Mouse (Mus musculus): ENCODE measurements around the gene Ttll5.

Gene Ttll5

DNA sequence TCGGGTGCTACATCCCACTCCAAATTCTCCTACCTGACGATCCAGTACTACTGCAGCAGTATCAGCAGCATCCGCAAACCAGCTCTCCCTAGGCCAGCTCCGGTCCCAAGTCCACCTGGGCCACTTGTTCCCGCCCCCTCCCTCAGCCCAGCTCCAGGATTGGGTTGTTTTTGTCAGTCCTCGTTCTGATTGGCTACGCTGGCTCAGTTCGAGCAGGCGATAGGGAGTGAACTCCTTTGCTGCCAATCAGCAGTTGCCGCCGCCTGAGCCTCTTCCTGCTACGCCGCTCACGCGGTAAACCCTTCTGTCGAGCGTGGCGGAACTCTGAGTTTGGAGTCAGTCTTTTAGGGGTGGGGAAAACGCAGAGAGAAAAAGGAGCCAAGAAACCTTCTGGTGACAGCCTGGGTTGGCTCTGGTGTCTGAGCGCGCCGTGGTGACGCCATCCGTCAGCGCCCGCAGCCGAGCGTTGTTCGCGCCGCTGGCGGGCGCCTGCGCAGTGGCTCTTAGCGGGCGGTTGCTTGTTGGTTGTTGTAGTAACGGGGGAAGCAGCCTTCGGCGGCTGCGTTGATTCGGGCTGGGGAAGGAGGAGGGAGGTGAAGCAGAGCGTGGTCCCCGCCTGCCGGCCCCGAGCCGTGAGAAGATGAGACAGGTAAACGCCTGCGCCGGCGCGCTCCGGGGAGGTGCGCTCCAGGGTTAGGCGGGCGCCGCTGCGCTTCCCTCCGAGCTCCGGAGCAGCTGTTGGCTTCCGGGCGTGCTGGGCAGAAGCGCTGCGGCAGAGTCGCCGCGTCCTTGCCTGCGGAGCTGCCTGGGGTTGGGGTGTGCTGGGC lies at the start of gene Ttll5, which contains the start of gene Erg28:
Gene Ttll5, plus strand, starts transcription at position 222 of the 827 bp plus-strand sequence.
Gene Erg28, minus strand, starts transcription at position 113 of the 827 bp plus-strand sequence.
- peak; percentile 93 for DNase-seq (ENCODE audit: low read depth, low spot score)

GRCm38 (mm10) chr12:85778962-85779361 lies 45.5 kb upstream of the Ttll5 start:
- DNase-seq (ENCODE audit: low read depth, low spot score), result no peak

DNA sequence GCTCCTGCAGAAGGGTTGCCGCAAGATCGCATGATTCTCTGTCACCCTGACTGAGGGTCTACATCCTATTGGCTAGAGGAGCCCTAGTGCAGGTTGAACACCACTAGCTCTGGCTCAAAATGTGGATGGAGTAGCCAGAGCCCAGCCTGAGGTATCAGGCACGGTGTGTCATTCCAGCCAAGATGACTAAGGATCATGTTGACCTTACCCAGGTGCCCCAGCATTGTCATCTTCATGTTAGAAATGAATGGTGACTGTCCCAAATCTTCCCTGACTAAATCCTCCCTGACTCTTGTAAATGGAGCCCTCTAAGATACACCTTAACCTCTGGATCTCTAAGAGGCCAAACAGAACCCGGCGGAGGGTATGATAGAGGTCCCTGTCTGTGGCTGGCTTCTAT lies 44.8 kb upstream of the Ttll5 start:
- DNase-seq (ENCODE audit: low read depth, low spot score), result no peak

DNA sequence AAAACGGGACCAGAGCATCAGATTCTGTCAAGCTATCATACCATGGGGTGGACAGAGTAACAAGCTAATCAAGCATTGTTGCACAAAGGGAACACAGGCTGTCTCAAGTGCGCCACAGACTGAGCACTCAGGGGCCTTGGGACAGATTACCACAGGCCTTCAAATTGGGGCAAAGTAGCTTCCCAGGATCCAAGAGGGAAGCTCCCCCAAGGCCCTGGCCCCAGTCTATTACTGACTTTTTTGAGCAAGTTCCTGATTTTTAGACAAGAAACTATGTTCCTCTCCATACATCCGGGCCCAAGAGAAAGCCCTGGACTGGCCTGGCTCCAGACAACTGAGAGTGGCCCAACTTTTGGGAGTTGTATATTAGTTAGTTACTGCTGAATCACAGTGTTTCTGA lies 42.9 kb upstream of the Ttll5 start:
- DNase-seq (ENCODE audit: low read depth, low spot score), result no peak

DNA sequence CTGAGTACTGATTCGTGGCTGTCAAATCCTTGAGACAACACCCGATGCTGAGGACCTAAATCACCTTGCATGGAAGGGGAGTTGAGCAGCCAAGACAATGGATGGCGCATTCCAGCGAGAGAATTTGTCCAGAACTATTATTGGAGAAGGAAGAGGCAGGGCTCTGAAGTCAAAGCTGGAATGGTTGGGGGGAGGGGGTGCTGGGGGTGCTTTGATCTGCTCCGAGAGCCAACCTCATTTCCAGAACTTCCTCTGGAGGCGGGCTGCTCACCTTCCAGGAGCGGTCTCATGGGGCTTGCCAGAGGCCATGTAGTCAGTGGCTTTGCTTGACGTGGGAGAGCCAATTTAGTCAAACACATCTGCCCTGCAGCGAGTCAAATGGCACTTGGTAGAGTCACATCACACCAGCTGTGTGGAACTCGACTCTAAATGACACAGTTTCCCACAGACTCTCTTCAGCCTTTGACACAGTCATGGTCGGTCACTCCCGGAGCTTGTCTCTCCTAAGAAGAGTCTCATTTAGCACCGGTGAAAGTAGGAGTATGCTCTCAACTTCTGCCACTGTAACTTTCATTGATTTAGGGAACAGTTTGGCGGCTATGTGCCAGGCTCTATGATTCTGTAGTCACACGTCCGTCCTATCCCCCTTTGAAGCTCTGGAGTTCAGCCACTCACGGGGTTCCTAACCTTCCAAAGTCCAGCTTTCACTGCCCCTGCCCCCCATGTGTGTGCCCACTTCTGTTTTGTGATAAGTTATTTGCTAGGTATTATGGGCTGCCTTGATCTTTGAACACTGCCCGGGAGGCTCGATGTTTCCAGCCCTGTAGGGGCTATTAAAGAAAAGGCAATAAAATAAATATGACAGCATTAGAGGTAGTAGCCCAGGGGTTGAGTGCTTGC lies 39.3 kb upstream of the Ttll5 start:
- DNase-seq (ENCODE audit: low read depth, low spot score), result no peak

GRCm38 (mm10) chr12:85792158-85792557 lies 32.3 kb upstream of the Ttll5 start:
- DNase-seq (ENCODE audit: low read depth, low spot score), result no peak

- DNase-seq (ENCODE audit: low read depth, low spot score), result no peak
These were observed 31.6 kb upstream of the Ttll5 start for GRCm38 (mm10) chr12:85792821-85793346.

DNA sequence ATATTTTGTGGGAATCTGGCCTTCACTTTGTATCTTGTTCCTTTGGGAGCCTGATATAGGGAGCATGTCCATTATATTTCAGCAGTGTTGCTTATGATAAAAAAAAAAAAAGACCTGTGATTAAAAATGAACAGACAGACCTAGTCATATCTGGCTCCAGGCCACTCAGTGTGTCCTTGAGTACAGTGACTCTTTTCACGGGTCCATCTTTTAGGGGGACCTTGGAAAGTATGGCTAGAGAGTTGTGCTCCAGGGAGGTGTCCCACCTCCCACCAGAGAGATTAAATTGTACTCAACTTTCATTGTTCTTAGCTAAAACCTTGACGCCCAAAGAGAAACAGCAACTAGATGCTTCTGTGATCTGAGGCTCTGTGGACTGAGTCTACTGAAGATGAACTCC lies 30.4 kb upstream of the Ttll5 start:
- DNase-seq (ENCODE audit: low read depth, low spot score), result no peak

- no peak for DNase-seq (ENCODE audit: low read depth, low spot score)
These were observed 28.9 kb upstream of the Ttll5 start for GRCm38 (mm10) chr12:85795551-85795950.

DNA sequence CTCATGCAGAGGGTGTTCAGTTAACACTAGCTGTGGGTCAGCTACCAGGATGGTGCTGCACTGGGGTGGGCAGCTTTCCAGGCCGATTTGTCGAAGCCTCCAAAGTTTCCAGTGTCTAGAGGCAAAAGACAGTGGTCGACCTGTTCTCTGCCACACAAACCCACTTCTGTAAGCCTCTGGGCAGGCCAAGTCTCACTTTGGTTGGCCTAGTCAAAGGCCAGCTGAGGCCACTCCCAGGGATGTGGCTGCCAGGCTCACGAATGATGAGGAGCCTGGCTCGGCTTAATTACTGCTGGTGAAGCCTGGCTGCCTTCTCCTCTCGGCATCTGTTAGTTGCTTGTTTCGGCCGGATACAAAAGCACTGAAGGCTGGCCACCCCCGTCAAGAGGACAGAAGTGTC lies 24.4 kb upstream of the Ttll5 start:
- DNase-seq (ENCODE audit: low read depth, low spot score), result no peak

GRCm38 (mm10) chr12:85809726-85810125 lies 14.7 kb upstream of the Ttll5 start:
- no peak for DNase-seq (ENCODE audit: low read depth, low spot score)

GRCm38 (mm10) chr12:85810959-85811358 lies 13.5 kb upstream of the Ttll5 start:
- no peak for DNase-seq (ENCODE audit: low read depth, low spot score)

DNA sequence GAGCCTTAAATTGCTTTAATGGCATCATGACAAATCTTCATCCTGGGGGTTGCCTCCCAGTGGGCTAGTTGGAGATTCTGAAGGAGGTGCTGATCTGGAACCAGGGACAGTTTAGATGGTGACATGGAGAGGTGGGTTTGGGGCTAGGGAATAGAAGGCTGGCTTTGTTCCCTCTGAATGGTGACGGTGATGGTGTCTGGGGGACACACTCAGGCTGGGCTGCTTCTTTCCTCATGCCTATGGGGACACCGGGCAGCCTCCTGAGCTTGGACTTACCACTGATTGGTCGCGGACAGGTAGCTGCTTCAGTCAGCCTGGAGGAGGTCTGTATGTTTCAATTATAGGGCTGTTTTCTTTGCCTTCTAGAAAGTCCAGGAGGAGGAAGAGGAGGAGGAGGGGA lies 12.8 kb upstream of the Ttll5 start:
- no peak for DNase-seq (ENCODE audit: low read depth, low spot score)

- DNase-seq (ENCODE audit: low read depth, low spot score), result no peak
These were observed 10.9 kb upstream of the Ttll5 start for GRCm38 (mm10) chr12:85813599-85813998.

DNA sequence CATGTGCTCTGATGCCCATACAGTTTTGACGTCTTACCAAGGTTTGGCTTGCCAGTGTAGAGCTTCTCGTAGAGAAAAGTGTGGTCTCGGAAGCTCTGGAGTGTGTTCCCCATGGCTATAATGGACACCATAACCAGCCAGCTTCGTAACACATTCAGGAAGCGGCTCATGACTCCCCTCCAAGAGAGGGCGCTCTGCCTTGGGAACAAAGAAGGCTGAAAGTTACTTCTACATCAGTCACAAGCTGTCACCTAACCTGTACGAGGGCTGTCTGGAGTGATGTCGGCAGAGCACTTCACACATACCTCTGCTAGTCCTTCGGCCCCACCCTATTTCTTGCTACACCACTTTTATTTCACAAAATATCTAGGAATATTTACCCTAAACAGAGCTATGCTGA lies 2.4 kb upstream of the Ttll5 start:
- DNase-seq (ENCODE audit: low read depth, low spot score), result no peak

- no peak for DNase-seq (ENCODE audit: low read depth, low spot score)
These were observed 902 bp downstream of the Ttll5 start for GRCm38 (mm10) chr12:85825361-85825760.

- DNase-seq (ENCODE audit: low read depth, low spot score), result no peak
These were observed 1.4 kb downstream of the Ttll5 start for GRCm38 (mm10) chr12:85825822-85826221.

DNA sequence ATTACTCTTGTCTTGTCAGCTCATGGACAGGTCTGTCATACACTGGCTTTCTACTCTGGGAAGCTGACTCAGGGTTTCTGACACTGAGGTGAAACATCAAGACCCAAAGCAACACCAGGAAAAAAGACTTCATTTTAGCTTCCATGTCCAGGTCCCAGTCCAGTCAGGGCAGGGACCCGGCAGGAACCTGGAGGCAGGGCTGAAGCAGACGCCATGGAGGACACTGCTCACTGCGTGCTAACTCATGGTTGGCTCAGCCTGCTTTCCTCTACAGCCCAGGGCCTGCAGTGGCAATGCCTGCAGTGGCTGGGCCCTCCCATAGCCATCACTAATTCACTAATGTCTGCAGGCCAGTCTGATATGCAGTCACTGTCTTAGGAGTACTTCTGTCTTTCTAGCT lies 4.4 kb downstream of the Ttll5 start:
- DNase-seq (ENCODE audit: low read depth, low spot score), result no peak

DNA sequence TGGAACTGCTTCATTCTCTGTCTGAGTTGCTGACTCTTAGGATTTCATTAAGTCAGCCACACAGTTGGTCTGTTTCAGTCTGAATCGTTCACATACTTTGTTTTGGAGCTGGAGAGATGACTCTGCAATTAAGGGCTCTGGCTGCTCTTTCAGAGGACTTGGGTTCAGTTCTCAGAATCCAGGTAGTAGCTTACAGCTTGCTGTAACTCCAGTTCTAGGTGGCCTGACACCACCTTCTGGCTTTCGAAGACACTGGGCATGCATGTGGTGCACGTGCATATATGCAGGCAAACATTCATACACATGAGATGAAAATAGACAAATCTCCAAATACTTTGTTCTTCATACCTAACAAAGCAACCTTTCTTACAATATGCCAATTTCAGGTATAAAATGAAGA lies 5.4 kb downstream of the Ttll5 start:
- DNase-seq (ENCODE audit: low read depth, low spot score), result no peak

- no peak for DNase-seq (ENCODE audit: low read depth, low spot score)
These were observed 6.2 kb downstream of the Ttll5 start for GRCm38 (mm10) chr12:85830691-85831090.

GRCm38 (mm10) chr12:85834543-85834942 lies 10.1 kb downstream of the Ttll5 start:
- no peak for DNase-seq (ENCODE audit: low read depth, low spot score)

GRCm38 (mm10) chr12:85837765-85838164 lies 13.3 kb downstream of the Ttll5 start:
- no peak for DNase-seq (ENCODE audit: low read depth, low spot score)
